In the genomic region with DNA sequence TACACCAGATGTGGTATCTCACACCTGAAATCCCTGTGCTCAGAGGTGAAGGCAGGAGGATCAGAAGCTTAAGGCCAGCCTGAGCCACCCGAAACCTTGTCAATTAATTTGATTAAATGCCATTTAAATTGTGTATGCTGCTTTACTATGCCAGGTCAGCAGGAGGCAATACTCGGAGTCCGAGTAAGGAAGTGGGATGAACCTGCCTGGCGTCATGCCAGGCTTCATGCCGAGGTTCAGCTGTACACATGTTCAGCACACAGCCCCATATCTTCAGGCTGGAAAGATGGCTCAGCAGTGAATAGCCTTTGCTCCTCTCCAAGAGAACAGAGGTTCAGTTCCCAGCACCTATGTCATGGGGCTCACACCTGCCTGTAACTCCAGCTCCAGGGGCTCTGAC, we compare ENCODE assay signal across 13 mouse cellular contexts.
DNase-seq lines count a peak whose midpoint lies in the region; ATAC-seq and TF ChIP-seq lines count a peak whose summit lies in the region.
"Had no signal": no experiment of that assay in that cellular context is flagged by ENCODE, and none has a peak within 500 bp of the region (broad histone marks: within the 10 kb centered on the region; RNA-seq: fewer than 3 reads in every experiment).

No protein-coding gene starts in this region.

- peak; percentile 3 for DNase-seq in MEL (ENCODE audit: low read depth, low spot score)
- DNase-seq in brain, adult 2 months (ENCODE audit: low read depth, low spot score): peak; percentile 9
- peak; percentile 73 for DNase-seq in forelimb bud, embryonic 11.5 days (ENCODE audit: low read depth, low spot score)
- no peak for DNase-seq in midbrain, embryonic 11.5 days (ENCODE audit: low spot score, missing footprints)
- DNase-seq in cerebellum, adult 11 months: no peak
- DNase-seq in T-cell, adult 2 months (ENCODE audit: low spot score): no peak
- DNase-seq in adrenal gland, postnatal 10 days: no peak
- no peak for DNase-seq in gastrocnemius, postnatal 4 days (ENCODE audit: low spot score in 2 of 2)
- DNase-seq: heart, adult 18-20 months; kidney, adult 2 months; liver, embryonic 13.5 days; thymus, postnatal 25 days had no signal

- peak overlapping the region; percentile 35; the same call in 1 of the 2 replicates for H3K4me2 ChIP-seq in midbrain, embryonic 11.5 days
- H3K4me2 ChIP-seq: liver, embryonic 13.5 days had no signal

- H3K79me2 ChIP-seq in MEL (ENCODE audit: control insufficient read depth, insufficient read depth, low read length, poor library complexity): no peaks in the 10 kb centered on the region

- peak; percentile 14; the same call in 1 of the 2 replicates for ATAC-seq in midbrain, embryonic 11.5 days (ENCODE audit: low FRiP score)

- TF ChIP-seq RAD21 in MEL (IDR thresholded peaks at IDR 0.05; ENCODE audit: low read depth, low read length): no peak

- no peak overlapping the region for H3K4me3 ChIP-seq in MEL (ENCODE audit: control insufficient read depth in 1 of 2, insufficient read depth in 1 of 2, low read depth in 2 of 2, low read length in 2 of 2)
- H3K4me3 ChIP-seq in midbrain, embryonic 11.5 days (ENCODE audit: low read depth, low read length): no peak overlapping the region
- H3K4me3 ChIP-seq: liver, embryonic 13.5 days; megakaryocyte, embryonic 14.5 days had no signal

- no peaks in the 10 kb centered on the region for H3K36me3 ChIP-seq in MEL (ENCODE audit: control insufficient read depth in 1 of 2, insufficient read depth in 2 of 2, low read length in 2 of 2)
- H3K36me3 ChIP-seq in midbrain, embryonic 11.5 days (ENCODE audit: control insufficient read depth, insufficient read depth, low read length): no peaks in the 10 kb centered on the region
- H3K36me3 ChIP-seq: liver, embryonic 13.5 days had no signal

- H3K9ac ChIP-seq in MEL (ENCODE audit: control insufficient read depth, low read depth, low read length, poor library complexity, severe bottlenecking): no peak overlapping the region
- H3K9ac ChIP-seq in midbrain, embryonic 11.5 days (ENCODE audit: low read length): peak overlapping the region; percentile 52
- H3K9ac ChIP-seq: liver, embryonic 13.5 days had no signal

- 75% methylated on average over 5 of the region's 5 CpGs for WGBS in midbrain, embryonic 11.5 days

- TF ChIP-seq POLR2A in MEL (IDR thresholded peaks at IDR 0.05; ENCODE audit: control insufficient read depth in 1 of 2, insufficient read depth in 1 of 2, low read depth in 1 of 2, low read length in 2 of 2, poor library complexity in 1 of 2): no peak

- TF ChIP-seq EP300 in MEL (IDR thresholded peaks at IDR 0.05; ENCODE audit: low read depth in 1 of 2, low read length in 2 of 2): no peak

- no peaks in the 10 kb centered on the region for H3K9me3 ChIP-seq in MEL (replicated peaks; ENCODE audit: insufficient read depth, low read length)
- no peaks in the 10 kb centered on the region for H3K9me3 ChIP-seq in midbrain, embryonic 11.5 days (ENCODE audit: control insufficient read depth, low read length)
- H3K9me3 ChIP-seq: liver, embryonic 13.5 days had no signal

- no peak overlapping the region for H3K27ac ChIP-seq in MEL (ENCODE audit: control insufficient read depth, low read depth, low read length)
- H3K27ac ChIP-seq in midbrain, embryonic 11.5 days (ENCODE audit: low read depth, low read length): peak overlapping the region; percentile 48
- H3K27ac ChIP-seq: liver, embryonic 13.5 days had no signal

- H3K4me1 ChIP-seq in MEL (ENCODE audit: control insufficient read depth in 1 of 2, insufficient read depth in 2 of 2, low read length in 2 of 2): no peaks in the 10 kb centered on the region
- peaks cover 18% of the 10 kb centered on the region for H3K4me1 ChIP-seq in midbrain, embryonic 11.5 days (ENCODE audit: control insufficient read depth, insufficient read depth, low read length)
- H3K4me1 ChIP-seq: liver, embryonic 13.5 days had no signal

- no peak for TF ChIP-seq CTCF in MEL (IDR thresholded peaks at IDR 0.05 in 2 of 3, conservative IDR thresholded peaks at IDR 0.05 in 1 of 3; ENCODE audit: control insufficient read depth in 1 of 3, insufficient read depth in 1 of 3, low read depth in 2 of 3, low read length in 3 of 3, poor library complexity in 1 of 3, severe bottlenecking in 1 of 3)

- peaks cover 2 to 3% of the 10 kb centered on the region in 2 experiments; a peak in 1 of 4 replicates for H3K27me3 ChIP-seq in MEL (ENCODE audit: control insufficient read depth in 1 of 2, insufficient read depth in 2 of 2, low read length in 2 of 2)
- H3K27me3 ChIP-seq in midbrain, embryonic 11.5 days (ENCODE audit: control insufficient read depth, insufficient read depth, low read length): no peaks in the 10 kb centered on the region
- H3K27me3 ChIP-seq: liver, embryonic 13.5 days; megakaryocyte, embryonic 14.5 days had no signal

TF ChIP-seq in MEL, 35 proteins besides CTCF, POLR2A, EP300 and RAD21:
- no peak for TF ChIP-seq E2F4 (IDR thresholded peaks at IDR 0.05; ENCODE audit: borderline replicate concordance, low read depth, low read length)
- no peak for TF ChIP-seq USF2 (IDR thresholded peaks at IDR 0.05; ENCODE audit: borderline replicate concordance in 1 of 2, insufficient read depth in 1 of 2, low read depth in 1 of 2, low read length in 2 of 2)
- no peak for TF ChIP-seq USF1 (IDR thresholded peaks at IDR 0.05; ENCODE audit: low read depth, low read length)
- TF ChIP-seq GABPA (IDR thresholded peaks at IDR 0.05; ENCODE audit: low read depth, low read length): no peak
- TF ChIP-seq BHLHE40 (IDR thresholded peaks at IDR 0.05; ENCODE audit: borderline replicate concordance, low read depth, low read length): no peak
- TF ChIP-seq TBP (IDR thresholded peaks at IDR 0.05; ENCODE audit: low read depth, low read length): no peak
- TF ChIP-seq SIN3A (IDR thresholded peaks at IDR 0.05; ENCODE audit: low read length): no peak
- TF ChIP-seq MXI1 (IDR thresholded peaks at IDR 0.05; ENCODE audit: low read depth, low read length): no peak
- TF ChIP-seq ZMIZ1 (IDR thresholded peaks at IDR 0.05; ENCODE audit: low read depth, low read length): no peak
- TF ChIP-seq MYB (IDR thresholded peaks at IDR 0.05; ENCODE audit: low read depth, low read length): no peak
- no peak for TF ChIP-seq MAZ (IDR thresholded peaks at IDR 0.05; ENCODE audit: low read depth, low read length)
- no peak for TF ChIP-seq ZNF384 (IDR thresholded peaks at IDR 0.05; ENCODE audit: low read depth, low read length)
- TF ChIP-seq MYC (IDR thresholded peaks at IDR 0.05; ENCODE audit: low read depth, low read length): no peak
- TF ChIP-seq RCOR1 (IDR thresholded peaks at IDR 0.05; ENCODE audit: low read depth, low read length): no peak

Comparison
In these comparisons a context has a peak if more than half of its experiments do, and no peak if none do; other contexts are left out.
1. DNase-seq: peak in MEL (single experiment), brain, adult 2 months (single experiment) and forelimb bud, embryonic 11.5 days (single experiment); none in midbrain, embryonic 11.5 days (single experiment), cerebellum, adult 11 months (single experiment), T-cell, adult 2 months (single experiment), adrenal gland, postnatal 10 days (single experiment) and gastrocnemius, postnatal 4 days (0 of 2).